Mouse (Mus musculus): Measurements from ENCODE around the gene Lekr1.

Gene Lekr1

GRCm38 (mm10) chr3:65832398-65832797 is 166.4 kb downstream of the Lekr1 start:
- no peak for DNase-seq (ENCODE audit: low read depth, low spot score)

- DNase-seq (ENCODE audit: low read depth, low spot score): no peak
Observed at GRCm38 (mm10) chr3:65836435-65836834, 170.4 kb downstream of the Lekr1 start.

GRCm38 (mm10) chr3:65839664-65840063 is 173.6 kb downstream of the Lekr1 start:
- DNase-seq (ENCODE audit: low read depth, low spot score): no peak

GRCm38 (mm10) chr3:65841175-65841574 is 175.1 kb downstream of the Lekr1 start:
- DNase-seq (ENCODE audit: low read depth, low spot score): no peak

- no peak for DNase-seq (ENCODE audit: low read depth, low spot score)
Observed at GRCm38 (mm10) chr3:65842515-65843184, 176.6 kb downstream of the Lekr1 start.

GRCm38 (mm10) chr3:65843185-65843552 is 177.1 kb downstream of the Lekr1 start:
- no peak for DNase-seq (ENCODE audit: low read depth, low spot score)

- no peak for DNase-seq (ENCODE audit: low read depth, low spot score)
Observed at GRCm38 (mm10) chr3:65844302-65844701, 178.3 kb downstream of the Lekr1 start.

- no peak for DNase-seq (ENCODE audit: low read depth, low spot score)
Observed at GRCm38 (mm10) chr3:65844851-65845552, 179.0 kb downstream of the Lekr1 start.

- DNase-seq (ENCODE audit: low read depth, low spot score): no peak
Observed at GRCm38 (mm10) chr3:65847158-65847787, 181.2 kb downstream of the Lekr1 start.

GRCm38 (mm10) chr3:65853746-65854145 is 187.7 kb downstream of the Lekr1 start:
- no peak for DNase-seq (ENCODE audit: low read depth, low spot score)

- DNase-seq (ENCODE audit: low read depth, low spot score): no peak
Observed at GRCm38 (mm10) chr3:65855521-65855920, 189.5 kb downstream of the Lekr1 start.

GRCm38 (mm10) chr3:65858118-65858517 is 192.1 kb downstream of the Lekr1 start:
- no peak for DNase-seq (ENCODE audit: low read depth, low spot score)

GRCm38 (mm10) chr3:65858741-65859348 is 192.8 kb downstream of the Lekr1 start:
- no peak for DNase-seq (ENCODE audit: low read depth, low spot score)

- no peak for DNase-seq (ENCODE audit: low read depth, low spot score)
Observed at GRCm38 (mm10) chr3:65859750-65860149, 193.7 kb downstream of the Lekr1 start.

- DNase-seq (ENCODE audit: low read depth, low spot score): no peak
Observed at GRCm38 (mm10) chr3:65860903-65861302, 194.9 kb downstream of the Lekr1 start.

GRCm38 (mm10) chr3:65861471-65861881 is 195.4 kb downstream of the Lekr1 start:
- DNase-seq (ENCODE audit: low read depth, low spot score): no peak

GRCm38 (mm10) chr3:65863297-65863696 is 197.3 kb downstream of the Lekr1 start:
- DNase-seq (ENCODE audit: low read depth, low spot score): peak; percentile 87

GRCm38 (mm10) chr3:65863762-65864377 is 197.8 kb downstream of the Lekr1 start:
- no peak for DNase-seq (ENCODE audit: low read depth, low spot score)

GRCm38 (mm10) chr3:65868931-65869330 is 202.9 kb downstream of the Lekr1 start:
- no peak for DNase-seq (ENCODE audit: low read depth, low spot score)

- no peak for DNase-seq (ENCODE audit: low read depth, low spot score)
Observed at GRCm38 (mm10) chr3:65869724-65870123, 203.7 kb downstream of the Lekr1 start.

GRCm38 (mm10) chr3:65871188-65871603 is 205.2 kb downstream of the Lekr1 start:
- peak; percentile 44 for DNase-seq (ENCODE audit: low read depth, low spot score)

All from R1 (cell line).